Mouse (Mus musculus) retina, postnatal 1 day (tissue): ENCODE measurements at regions not wholly inside any gene's neighbourhood (a gene's known extent, or its start where the extent isn't known, plus 50 kb on each side); places are given as distances from the start of the nearest gene placed in this dataset.

Experiments
- DNase-seq: peaks from one replicate; pipeline ENCODE4 v3.0.0-alpha.2; 2012

DNA sequence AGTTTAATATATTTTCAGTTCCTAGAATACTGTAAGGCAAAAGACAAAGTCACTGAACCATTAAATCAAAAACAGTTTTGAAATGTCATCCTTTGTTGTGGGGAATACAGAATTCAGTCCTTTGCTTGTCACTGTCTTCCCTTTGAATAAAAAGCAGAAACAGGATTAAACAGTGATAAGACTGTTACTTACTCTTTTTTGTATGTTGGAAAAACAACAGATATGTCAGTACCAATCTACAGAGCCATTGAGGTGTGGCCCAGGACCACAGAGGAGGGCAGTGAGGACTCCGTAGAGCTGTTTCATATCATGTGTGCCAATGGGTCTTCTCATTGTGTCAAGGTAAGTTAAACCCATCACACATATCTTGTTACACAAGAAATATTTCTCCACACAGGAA lies 55.6 kb upstream of the Mbnl1 start:
- no peak for DNase-seq

DNA sequence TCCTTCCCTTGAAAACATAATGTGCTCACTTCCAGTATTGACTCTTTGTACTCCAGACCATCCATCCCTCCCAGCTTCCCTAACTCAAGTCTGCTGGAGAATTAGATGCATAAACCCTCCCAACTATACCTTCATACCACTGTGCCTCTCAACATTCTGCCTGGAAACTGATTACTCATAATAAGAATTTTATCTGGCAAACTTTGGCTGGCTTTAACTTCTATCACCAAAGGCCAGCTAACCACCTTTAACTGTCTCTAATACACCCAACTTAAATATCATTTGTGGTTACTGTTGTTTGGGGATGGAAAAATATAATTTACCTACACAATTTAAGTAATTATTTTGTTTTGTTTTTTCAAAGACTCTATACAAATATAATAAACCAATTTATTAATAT lies 54.0 kb upstream of the Mbnl1 start:
- no peak for DNase-seq

DNA sequence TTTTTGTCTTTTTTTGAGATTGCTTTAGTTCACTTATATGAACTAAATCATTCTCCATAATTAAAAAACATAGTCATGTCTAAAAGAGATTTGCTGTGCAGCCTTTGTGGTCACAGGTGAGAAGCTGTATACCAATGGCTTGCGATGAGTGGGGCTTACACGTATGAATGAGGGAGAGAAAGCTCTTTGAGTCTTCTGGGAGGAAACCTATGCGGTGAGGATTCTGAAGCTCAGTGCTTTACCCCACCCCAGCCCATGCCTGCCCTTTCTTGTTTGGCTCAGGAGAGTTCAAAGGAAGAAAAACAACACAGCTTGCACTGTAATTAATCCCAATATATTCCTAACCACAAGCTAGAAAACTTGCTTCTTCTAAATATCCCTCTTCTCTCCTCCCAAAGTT lies 53.4 kb upstream of the Mbnl1 start:
- DNase-seq, result no peak
